Mouse (Mus musculus) thymus, adult 18-20 months (tissue): ENCODE measurements around the gene Isl2.

Source experiments
- DNase-seq, 2 experiments: peaks; one replicate each; pipeline ENCODE4 v3.0.0; 2022; ENCODE audit warnings: mixed read lengths in 2 of 2

Isl2 gene

DNA sequence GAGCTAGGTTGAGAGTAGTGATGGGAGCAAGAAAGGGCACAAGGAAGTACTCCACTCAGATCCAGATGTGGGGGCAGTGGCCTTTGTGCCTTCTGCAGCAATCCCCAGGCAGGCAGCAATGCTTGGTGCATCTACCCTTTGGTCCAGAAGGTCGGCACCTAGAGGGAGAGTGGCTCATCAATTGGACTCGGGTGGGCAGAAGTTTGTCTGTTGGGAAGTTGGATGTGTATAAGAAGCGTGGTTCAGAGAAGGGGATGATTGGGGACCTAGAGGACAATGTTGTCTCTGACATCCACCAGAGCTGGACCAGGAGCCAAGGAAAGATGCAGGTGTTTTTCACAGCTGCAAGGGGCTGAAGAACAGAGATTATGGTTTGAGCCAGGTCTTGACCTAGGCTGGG is 10.4 kb downstream of the Isl2 start:
- DNase-seq = no peak

DNA sequence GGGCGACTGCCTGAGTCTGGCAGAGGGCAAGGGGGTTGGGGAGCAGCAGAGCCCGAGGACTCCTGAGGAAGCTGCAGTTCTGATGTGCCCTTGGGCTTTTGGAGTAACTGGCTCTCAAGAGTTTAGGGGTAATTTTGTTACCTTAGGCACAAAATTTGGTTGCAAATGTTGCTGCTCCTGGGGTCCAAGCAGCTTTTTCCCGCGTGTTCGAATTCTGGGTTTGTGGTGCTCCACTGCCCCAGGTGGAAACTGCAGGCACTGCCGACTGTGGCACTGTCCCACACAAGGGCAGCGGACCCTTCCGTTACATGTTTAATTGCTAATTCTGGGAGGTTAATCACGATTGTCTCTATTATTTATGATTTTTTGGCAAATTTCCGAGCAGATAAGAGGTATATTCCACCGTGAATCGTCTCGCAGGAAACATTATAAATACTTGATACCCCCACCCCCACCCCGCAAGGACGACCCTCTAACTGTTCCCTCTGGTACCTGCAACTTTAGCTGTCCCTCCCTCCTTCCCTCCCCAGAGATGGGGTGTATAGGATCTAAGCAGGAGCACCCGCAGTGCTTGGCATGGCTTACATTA is 10.9 kb downstream of the Isl2 start:
- DNase-seq = no peak

DNA sequence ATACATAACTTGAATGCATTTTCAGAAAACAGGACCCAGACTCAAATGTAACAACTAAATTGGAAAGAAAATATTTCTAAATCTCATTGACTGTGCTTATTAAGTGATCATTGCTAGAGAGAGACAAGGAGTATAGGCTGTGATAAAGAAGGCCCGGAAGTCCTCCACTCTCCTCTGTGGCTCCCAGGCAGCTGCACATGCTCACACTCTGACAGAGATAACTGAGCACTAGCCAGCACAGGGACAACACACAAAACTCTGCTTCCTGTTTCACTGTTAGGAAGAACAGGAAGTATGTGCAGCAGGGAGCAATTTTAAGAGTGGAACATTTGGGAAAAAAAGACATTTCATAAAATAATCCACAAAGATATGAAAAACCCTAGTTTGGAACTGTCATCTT is 16.5 kb downstream of the Isl2 start:
- DNase-seq = no peak

DNA sequence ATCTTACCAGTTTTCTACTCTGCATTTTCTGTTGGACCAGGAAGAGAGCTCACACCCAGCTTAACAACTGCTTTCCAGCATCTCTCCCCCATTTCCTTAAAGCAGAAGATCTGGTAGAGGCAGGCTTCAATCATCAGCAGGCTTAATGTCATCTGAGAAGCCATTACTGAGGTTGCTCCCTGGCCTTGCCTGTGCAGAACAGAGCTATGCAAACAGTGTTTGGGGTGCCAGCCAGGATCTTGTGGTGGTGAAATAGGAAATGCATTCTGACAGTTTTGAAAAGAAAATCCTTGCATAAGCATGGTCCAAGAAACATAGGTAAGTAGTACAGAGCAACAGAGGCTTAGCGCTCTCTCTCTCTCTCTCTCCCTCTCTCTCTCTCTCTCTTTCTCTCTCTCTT is 22.5 kb downstream of the Isl2 start:
- DNase-seq = no peak

DNA sequence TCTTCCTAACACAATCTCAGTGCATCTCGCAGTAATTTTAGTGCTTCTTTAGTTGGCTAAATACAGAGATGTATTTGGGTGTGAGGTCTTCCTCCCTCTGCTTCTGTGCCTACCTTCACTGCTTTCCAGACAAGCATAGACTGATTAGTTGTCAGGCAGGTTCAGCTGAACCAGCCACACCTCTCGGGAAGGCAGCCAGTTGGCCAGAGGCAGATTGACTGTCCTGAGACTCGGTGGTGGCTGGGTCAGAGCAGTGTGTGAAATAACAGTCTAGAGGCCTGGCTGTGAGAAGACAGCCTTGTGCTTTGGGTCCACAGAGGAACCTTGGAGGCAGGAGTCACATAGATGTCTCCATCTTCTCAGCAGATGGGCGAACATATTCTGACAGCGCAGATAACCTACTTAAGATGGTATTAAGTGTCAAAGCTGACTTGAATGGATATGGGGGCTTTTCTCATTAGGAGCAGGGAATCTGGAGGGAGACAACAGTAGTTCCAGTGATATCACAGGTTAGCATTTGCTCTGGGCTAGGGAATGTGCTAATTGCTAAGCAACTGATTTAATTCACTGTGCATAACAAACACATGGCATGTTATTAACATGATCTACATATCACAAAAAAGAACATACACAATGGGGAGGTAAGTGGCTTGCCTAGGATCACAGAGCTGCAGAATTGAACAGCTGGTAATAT is 30.1 kb downstream of the Isl2 start:
- DNase-seq = no peak

DNA sequence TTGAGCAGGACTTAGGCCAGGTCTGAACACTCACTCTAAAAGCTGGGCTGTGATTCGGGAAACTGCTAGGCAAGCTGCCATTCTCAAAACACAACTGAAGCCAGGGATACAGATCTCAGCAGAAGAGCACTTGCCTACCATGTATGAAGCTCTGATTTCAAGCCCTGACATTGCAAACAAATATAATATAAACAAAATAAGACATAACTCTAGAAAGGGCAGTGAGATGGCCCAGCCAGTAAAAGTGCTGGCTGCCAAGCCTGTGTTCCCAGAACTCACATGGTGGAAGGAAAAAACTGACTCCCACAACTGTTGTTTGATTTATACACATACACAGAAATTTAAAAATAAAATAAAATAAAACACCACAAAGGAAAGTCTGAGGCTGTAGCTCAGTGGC is 32.6 kb downstream of the Isl2 start:
- DNase-seq = no peak

DNA sequence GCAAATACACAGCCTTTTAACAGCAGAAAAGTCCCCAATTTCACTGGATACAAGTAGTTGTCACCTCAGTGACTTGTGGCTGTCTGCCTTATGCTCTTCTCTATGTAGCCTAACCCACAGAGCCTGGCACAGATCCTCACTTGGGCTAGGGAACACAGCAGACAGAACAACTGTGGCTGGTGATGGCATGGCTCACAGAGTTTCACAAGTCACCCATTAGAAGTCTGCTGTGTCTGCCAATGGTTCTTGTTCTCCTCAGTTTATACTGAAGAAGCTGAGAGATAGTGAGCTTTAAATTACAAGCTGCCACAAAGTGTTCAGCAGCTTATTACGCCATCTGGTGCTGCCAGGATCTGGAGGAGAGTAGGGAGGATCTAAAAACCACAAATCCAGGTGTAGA is 38.1 kb downstream of the Isl2 start:
- DNase-seq = no peak

DNA sequence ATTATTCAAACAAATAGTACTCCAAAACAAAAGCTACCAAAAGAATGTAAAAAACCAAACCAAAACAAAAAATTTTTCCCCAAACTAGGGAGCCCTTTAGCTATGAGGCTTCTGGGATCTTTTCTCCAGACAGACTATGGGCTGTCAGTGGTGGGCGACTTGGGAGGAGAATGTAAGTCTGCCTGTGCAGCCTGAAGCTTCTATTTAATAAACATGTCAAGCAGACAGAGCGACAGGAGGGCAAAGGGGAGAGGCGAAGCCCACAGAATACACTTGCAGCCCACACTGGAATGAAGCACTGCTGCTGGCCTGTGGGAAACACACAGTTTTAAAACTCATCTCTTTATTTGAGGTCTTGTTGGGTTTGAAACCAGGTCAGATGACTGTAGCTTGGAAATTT is 42.9 kb downstream of the Isl2 start:
- DNase-seq = no peak

DNA sequence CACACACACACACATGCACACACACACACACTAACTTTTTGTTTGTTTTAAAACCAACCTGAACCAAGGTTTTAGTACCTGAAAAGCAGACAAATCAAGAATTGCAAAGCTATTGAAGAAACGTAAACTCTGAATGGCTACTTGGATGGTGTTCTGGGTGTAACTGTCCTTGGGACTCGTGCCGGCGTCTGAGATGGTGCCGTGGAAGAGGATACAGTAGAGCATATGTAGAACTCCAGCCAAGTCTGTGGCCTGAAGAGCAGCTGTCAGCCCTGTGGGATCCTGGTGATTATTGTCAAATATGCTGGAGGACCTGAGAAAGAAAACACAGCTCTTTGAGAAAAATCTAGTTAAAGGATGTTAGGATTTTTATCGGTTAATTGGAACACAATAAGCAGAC is 47.7 kb downstream of the Isl2 start:
- no peak for DNase-seq
